Mouse (Mus musculus) lung, postnatal 36 days (tissue): ENCODE results near the gene Phf11b.
"Not testable (repeated sequence)": the region's sequence is repeated elsewhere in the genome, so short reads cannot be mapped to it uniquely, and the experiment has no call there.

ENCODE experiments used
- DNase-seq: peaks from one replicate; pipeline ENCODE4 v3.0.0; 2022; ENCODE audit warnings: mixed read lengths

Phf11b gene

GRCm38 (mm10) chr14:59341189-59341588 lies at the start of gene Phf11b:
Phf11b (minus strand) TSS chr14:59341351.
- peak; percentile 55 for DNase-seq

GRCm38 (mm10) chr14:59390181-59390580 lies 49.0 kb upstream of the Phf11b start:
- peak; percentile 35 for DNase-seq

GRCm38 (mm10) chr14:59389532-59389931 lies 48.4 kb upstream of the Phf11b start:
- no peak for DNase-seq

GRCm38 (mm10) chr14:59370348-59371068 lies 29.4 kb upstream of the Phf11b start:
- DNase-seq = no peak

- DNase-seq = peak; percentile 58
Measured at GRCm38 (mm10) chr14:59366386-59367105, 25.4 kb upstream of the Phf11b start.

GRCm38 (mm10) chr14:59365244-59365644 lies 24.1 kb upstream of the Phf11b start, which contains the start of gene Phf11d:
Phf11d (minus strand) TSS chr14:59365470.
- peak; percentile 87 for DNase-seq

GRCm38 (mm10) chr14:59339541-59339940 lies 1.6 kb downstream of the Phf11b start:
- DNase-seq = no peak

- DNase-seq = not testable (repeated sequence)
Measured at GRCm38 (mm10) chr14:59336056-59336455, 5.1 kb downstream of the Phf11b start.

- peak; percentile 41 for DNase-seq
Measured at GRCm38 (mm10) chr14:59330499-59330898, 10.7 kb downstream of the Phf11b start.

- DNase-seq = peak; percentile 14
Measured at GRCm38 (mm10) chr14:59319970-59320369, 21.2 kb downstream of the Phf11b start.

- not testable (repeated sequence) for DNase-seq
Measured at GRCm38 (mm10) chr14:59319036-59319435, 22.1 kb downstream of the Phf11b start.

- DNase-seq = peak; percentile 47
Measured at GRCm38 (mm10) chr14:59297391-59297790, 43.8 kb downstream of the Phf11b start, which contains the start of gene Phf11a. Phf11a (minus strand) TSS chr14:59297522.

- DNase-seq = not testable (repeated sequence)
Measured at GRCm38 (mm10) chr14:59291769-59292168, 49.4 kb downstream of the Phf11b start.

- DNase-seq = not testable (repeated sequence)
Measured at GRCm38 (mm10) chr14:59274961-59275360, 66.2 kb downstream of the Phf11b start.
